Mouse (Mus musculus): ENCODE measurements around the gene S100a11.
A peak's percentile ranks its signal among the peaks of the same experiment; 100 is the strongest.
"Not testable (repeated sequence)": the region's sequence is repeated elsewhere in the genome, so short reads cannot be mapped to it uniquely, and the experiment has no call there.

The S100a11 gene

DNA sequence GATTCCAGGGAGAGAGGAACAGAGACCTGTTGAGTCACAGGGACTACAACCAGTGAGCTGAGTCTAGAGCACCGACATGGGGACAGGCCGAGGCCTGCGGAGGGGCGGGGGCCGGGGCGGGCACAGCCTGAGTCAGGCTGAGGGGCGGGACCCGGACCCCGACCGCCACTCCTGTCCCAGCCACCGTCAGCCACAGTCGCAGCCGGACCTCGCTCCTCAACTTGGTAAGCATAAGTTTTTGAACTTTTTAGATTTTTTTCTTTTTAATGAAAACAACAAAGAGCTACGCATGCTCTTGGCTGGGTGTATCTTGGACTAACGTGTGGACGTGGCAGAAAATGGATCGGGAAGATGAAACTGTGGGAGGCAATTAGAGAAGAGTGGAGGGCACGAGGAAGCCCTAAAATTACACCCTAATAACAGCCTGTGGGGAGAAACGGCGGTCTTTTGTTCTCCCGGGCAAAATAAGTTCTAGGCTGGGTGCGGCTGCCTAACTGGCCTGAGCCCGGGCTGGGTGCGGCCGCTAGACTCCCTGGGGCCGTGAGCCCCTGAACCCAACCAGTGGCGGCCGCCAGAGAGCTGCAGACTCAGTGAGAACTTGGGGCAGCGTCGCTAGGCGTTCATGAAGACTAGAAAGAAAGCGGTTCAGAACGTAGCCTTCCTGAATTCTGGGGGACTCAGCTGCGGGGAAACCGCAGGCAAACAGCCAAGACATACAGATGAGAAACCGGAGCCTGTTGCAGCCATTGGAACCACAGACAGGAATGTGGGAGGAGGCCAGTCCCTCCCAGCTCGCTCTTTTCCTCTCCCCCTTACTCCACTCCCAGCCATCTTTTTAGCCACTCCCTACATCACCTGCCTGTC lies at the start of gene S100a11:
Gene S100a11, plus strand, starts transcription at position 159 of the 864 bp plus-strand sequence.
- peak; percentile 18 to 41 for DNase-seq (ENCODE audit: low spot score in 2 of 2)

DNA sequence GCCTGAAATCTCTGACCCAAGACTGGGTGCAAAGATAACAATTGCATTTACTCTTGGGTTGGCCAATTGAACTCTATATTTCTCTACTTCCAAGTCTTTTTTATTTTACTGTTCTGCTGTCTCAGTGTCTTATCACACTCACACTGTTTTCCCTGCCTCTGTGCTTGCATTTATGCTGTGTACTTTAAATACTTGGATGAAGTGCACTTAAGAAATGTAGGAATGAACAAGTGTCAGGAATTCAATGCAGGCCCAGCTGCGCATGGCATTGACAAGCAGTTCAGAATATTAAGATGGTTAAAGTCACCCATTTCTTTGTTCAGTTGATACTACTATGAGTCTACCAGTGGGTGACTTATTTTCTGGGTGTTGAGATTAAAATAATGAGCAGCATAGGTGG lies 40.2 kb upstream of the S100a11 start:
- no peak for DNase-seq (ENCODE audit: low spot score in 2 of 2)

DNA sequence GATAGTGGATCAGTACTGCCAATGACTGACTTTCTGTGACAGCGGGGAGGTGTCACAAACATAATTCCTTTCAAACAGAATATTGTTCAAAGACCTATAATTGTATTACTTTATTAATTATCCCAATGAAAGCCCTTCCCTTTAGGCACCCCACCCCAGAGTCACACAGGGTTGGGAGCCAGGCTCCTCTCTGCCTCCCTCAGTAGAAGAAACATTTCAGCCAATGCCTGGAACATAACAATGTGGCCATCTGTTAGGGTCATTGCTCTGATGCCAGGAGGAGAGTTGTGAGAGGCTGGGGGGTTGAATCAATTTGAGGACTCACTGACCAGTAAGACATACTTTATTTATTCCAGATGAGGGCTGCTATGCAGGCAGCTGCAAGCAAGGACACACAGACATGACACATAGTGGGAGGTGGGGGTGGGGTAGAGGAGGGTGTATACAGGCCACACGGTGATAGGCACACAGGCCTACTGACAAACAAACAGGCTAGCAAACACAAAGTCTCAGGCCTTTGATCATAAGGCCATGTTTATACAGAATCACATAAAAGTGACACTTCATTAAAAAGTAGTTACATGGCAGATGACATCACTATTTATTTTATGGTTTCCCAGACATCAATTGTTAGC lies 38.2 kb upstream of the S100a11 start:
- DNase-seq (ENCODE audit: low spot score in 2 of 2), result no peak

DNA sequence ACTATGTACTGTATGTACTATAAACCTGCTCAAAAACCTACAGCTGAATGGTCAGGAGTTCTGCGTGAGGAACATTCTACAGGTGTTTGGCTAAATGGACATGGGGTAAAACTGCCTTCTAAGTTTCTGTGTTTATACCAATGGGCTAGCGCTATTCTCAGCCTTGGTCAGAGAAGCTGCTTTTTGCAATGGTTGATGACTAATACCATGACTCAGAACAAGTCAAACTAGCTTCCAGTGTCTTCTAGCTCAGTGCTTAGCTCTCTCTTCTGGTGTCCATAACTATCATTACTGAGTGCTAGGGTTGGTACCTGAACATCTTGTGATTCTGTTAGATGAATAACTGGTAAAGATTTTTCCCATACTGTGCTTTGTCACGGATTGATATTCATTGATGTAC lies 34.7 kb upstream of the S100a11 start:
- DNase-seq (ENCODE audit: low spot score in 2 of 2), result no peak

DNA sequence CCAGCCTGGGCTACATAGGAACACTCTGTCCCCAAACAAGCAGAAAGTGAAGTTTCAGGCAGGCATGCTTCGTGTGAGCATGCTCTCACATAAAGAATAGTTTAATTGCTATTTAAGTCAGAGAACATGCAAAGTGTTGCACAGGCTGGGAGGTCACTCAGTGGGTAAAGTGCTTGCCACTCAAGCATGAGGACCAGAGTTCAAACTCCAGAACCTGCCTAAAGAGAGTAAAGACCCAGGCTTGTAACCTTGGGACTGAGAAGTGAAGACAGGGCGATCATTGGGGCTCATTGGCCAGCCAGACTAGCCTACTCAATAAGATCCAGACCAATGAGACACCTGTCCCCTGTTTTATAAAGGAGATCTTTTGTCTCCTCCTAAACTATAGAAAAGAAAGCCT lies 31.7 kb upstream of the S100a11 start:
- no peak for DNase-seq (ENCODE audit: low spot score in 2 of 2)

DNA sequence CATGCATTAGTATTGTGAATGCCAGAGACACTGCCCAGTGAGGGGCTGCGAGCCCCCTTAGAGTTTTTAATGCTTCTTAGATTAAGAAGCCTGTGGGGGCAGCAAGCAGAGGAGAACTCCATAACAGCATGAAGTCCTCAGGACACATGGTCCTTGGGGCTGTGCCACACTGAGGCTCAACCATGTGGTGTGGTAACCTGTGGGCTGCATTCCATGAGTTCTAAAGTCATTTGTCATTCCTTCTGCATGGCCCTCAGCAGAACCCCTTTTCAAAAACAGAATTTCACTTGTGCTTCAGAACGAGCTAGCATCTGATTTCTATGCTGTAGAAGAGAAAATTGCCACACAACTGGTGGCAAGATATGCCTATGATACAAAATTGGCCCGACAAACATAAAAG lies 28.1 kb upstream of the S100a11 start:
- DNase-seq (ENCODE audit: low spot score in 2 of 2), result no peak

DNA sequence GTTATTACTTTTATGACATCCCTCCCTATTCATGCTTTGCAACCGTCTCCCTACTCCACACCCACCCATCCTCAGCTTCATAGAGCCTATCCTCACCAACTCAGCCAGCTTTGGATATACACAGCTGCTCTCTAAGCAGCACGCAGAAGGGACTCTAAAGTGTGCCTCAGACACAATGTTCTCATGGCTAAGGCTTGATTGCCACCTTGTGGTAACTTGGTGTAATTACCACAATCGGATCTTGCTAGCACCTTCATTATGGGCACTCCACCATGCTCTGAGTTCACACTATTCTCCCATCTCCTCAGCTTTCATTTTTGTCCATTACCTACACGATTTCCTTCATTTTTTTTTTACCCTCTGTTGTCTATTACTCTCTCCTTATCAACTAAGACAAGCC lies 26.3 kb upstream of the S100a11 start:
- DNase-seq (ENCODE audit: low spot score in 2 of 2), result peak; percentile 17 to 48

DNA sequence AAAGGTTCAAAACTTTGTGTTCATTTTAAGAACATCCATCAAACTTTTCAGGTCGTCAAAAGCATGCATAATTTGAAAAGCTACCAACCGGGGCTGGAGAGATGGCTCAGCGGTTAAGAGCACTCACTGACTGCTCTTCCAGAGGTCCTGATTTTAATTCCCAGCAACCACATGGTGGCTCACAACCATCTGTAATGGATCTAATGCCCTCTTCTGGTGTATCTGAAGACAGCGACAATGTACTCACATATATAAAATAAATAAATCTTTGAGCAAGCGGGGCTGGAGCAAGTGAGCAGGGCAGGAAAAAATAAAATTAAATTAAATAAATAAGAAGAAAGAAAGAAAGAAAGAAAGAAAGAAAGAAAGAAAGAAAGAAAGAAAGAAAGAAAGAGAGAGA lies 25.5 kb upstream of the S100a11 start:
- DNase-seq (ENCODE audit: low spot score in 2 of 2), result not testable (repeated sequence)

DNA sequence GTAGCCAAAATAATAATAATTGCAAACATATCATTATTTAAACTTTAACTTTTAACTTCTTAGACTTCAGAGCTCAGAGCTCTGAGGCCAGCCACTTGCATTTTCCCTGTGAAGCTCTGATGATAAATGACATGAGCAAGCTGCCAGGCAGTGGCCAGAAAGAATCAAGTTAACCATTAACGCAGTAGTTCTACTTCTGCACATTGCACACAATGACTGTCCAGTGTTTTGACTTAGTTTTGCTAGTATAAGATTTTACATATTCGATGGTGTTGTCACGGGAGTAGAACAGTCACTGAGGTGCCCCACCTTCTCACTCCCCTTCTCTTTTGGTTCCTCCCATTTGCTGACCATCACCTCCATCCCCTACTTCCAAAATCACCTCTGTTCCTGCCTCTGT lies 23.2 kb upstream of the S100a11 start:
- no peak for DNase-seq (ENCODE audit: low spot score in 2 of 2)

DNA sequence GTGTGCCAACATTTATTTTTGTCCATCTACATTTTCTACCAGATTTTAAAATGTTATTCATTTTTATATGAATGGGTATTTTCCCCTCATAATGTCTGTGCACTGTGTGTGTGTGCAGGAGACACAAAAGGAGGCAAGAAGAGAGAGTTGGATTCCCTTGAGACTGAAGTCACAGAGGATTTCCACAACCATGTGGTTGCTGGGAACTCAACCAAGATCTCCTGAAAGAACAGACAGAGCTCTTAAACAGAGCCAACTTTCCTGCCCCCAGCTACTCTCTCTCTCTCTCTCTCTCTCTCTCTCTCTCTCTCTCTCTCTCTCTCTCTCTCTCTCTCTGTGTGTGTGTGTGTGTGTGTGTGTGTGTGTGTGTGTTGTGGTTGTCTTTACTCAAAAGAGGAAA lies 21.2 kb upstream of the S100a11 start:
- DNase-seq (ENCODE audit: low spot score in 2 of 2), result no peak

DNA sequence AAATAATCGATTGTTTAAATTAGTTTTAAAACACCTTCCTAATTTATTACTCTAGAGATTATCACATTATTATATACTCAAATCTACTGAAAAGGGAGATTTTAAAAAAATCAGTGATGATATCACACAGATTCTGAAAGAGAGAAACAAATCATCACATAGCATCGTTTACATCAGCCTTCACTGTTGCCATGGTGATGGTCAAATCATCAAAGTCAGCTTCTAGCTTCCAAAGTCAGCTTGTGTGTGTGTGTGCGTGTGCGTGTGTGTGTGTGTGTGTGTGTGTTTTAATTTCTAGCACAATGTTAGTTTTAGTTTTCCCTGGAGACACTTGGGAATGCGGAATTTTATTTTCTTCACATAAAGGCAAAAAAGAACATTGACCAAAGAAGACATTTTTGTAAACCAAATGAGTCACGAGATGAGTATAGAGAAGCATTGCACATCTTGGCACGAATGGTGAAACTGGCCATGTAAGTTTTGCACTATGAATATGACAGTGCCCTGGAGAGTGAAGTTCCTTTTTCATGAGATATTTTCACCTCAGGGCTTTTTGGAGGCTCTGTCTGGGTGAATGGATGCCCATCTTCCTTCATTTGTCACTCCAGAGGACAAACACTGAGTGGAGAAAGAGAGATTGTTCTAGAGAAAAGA lies 15.6 kb upstream of the S100a11 start:
- DNase-seq (ENCODE audit: low spot score in 2 of 2), result no peak

DNA sequence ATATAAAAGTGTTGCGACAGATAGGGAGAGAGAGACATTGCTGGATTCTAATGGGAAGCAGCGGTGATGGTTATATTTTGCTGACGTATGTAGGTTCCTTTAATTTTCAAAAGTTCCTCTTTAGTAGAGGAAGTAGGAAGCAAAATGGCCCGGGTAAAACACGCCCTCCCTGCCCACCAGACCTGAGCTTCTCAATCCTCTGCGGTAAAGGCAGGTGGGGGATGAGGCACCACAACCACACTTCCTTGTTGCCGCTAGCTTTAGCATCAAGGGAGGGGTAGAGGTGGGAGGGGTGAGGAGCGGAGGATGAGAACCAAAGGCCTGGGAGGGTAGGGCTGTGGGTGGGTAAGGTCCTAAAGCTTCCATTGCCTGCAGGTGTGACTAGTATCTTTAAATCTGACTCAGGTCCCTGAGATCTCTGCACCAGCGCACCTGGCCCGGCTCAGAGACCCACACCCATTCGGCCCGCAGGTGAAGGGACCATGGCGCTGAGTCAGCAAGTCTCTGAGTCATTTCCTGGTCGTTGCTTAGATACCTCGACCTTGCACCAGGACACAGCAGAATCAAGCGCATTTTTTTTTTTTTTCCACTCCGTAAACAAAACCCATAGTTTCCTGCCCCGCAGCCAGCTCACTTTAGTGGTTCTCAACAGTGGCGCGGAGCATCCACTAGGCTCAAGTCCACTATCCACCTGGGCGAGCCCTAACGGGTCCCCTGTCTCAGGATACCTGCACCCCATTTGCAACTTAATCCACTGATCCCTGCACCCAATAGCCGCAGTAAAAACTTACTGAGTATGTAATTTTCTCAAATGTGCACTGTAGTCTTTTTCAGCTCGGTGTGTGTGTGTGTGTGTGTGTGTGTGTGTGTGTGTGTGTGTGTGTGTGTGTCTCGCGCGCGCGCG lies 14.1 kb upstream of the S100a11 start:
- DNase-seq (ENCODE audit: low spot score in 2 of 2), result peak; percentile 83 to 90

DNA sequence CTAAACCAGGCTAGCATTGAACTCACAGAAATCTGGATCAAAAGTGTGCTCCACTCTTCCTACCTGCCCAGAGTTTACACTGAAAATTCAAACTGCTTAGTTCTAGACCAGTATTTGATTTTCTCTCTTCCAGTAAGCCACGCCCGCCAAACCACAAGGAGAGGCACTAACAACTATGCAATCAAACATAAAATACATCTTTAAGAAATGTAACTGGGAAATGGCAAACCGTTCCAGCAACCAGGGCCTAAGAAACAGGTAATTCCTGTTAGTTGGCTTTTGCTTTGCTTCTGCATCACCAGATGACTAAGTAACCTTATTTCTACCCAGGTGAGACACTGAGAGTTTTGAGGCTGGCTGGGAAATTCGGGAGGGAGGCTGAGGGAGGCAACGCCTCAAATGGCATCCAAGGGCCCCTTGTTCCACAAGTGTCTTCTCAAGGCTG lies 13.4 kb upstream of the S100a11 start:
- peak; percentile 12 to 28 for DNase-seq (ENCODE audit: low spot score in 2 of 2)

DNA sequence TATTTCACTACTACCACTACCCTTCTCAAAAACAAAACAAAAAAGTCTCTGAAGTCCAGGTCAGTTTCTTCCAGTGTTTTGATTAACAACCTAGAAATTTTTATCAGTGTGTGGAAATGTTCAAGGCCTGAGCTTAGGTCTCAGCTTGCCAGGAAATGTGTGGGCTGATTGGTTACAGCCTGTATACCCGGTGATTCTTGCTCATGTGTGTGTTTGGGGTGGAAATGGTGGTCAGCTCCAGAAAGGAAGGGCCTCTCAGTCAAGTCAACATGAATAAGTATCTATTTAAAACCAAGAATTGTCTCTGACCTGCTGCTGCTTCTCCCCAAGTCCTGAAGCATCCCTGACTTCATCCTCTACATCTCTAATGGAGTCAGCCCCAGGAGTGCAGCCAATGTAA lies 11.0 kb upstream of the S100a11 start:
- no peak for DNase-seq (ENCODE audit: low spot score in 2 of 2)

DNA sequence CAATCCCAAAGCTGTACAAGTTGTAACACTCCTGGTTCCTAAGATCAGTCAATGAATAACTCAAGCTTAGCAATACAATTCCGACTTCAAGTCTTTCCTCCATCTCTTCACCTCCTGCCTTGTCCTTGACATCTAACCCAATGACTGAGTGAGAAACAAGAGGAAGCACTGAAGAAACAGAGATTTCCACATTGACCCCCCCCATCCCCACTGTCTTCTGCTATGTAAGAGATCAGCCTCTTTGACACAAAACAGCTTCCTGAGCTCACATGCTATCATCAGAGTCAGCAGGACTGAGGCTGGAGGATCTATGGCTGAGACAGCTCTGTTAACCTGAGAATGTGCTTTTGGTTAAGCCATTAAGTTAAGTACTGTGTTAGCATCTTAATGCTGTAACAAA lies 9.3 kb upstream of the S100a11 start:
- DNase-seq (ENCODE audit: low spot score in 2 of 2), result no peak

DNA sequence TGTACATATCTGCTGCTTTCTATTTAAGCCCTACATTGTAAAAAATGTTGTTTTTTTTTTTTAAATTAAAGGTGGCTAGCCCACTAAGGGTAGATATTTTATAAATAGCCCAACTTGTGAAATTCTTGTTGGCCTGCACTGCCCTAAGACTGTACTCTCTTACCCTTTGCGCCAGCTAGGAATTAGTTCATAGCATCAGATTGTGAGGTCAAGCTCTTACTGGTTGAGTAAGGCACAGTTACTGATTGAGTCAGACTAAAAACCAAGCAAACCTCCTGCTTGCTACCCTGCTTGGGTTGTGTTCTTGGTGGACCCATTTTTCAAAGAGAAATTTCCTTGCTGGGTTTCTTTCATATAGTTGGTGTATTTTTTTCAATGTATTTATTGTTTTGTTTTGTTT lies 8.5 kb upstream of the S100a11 start:
- no peak for DNase-seq (ENCODE audit: low spot score in 2 of 2)

DNA sequence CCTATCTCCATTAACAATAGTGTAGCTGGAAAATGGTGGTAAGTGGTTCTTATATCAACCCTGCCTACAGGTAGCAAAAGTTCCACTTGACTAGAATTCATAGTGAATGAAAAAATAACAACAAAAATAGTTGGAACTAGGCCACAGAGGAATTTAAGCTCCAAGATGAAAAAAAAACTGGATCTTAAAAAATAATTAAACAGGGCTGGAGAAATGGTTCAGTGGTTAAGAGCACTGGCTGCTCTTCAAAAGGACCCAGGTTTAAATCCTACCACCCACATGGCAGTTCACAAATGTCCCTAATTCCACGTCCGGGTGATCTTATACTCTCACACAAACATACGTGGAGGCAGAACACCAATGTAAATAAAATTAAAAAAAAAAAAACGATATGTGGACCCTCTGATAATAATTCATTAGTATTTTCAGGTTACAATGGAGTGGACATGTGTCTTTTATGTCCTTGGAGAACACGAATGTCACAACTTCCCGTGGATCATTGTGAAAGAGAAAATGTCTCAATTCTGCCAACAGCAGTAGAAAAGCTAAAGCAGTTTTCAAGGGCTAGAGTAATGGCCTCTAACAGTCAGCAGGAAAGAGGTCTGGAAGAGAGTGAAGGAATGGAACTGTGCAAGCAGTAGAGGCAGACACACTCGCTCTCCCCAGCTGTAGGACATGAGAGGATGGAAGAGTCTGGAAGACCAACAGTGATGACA lies 7.7 kb upstream of the S100a11 start:
- DNase-seq (ENCODE audit: low spot score in 2 of 2), result no peak

DNA sequence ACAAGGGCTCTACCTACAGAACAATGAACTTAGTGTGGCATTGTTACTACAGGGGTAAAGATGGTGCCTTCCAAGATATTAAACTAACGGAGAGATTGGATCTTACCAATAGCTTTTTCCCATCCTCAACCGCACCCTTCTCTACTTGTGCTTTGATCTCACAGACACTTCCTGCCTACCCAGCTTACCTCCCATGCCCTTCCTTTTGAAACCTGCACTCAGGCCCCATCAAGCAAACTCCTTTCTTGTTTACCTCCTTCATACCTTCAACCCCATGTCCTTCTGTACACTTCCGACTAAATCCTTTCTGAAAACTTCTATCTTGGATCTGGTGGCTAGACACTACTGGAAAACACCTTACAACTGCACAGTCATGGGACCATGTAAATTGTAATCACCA lies 5.7 kb upstream of the S100a11 start:
- no peak for DNase-seq (ENCODE audit: low spot score in 2 of 2)

DNA sequence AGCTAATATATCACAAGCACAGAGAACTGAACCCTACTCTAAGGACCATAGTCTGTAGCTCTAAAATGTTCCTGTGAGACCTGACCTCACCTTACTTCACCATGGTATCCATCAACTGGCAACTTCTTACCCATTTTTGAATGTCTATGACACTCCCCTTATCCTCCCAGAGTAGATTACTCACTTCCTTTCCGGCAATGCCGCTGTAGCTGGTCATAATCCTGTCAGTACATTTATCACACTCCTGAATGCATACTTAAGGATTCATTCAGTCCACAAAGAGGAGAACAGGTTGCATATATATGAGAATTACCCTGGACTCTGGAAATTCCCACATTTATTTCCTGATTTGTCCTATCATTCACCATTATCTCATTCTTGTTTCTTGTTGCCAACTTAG lies 2.9 kb upstream of the S100a11 start:
- no peak for DNase-seq (ENCODE audit: low spot score in 2 of 2)

DNA sequence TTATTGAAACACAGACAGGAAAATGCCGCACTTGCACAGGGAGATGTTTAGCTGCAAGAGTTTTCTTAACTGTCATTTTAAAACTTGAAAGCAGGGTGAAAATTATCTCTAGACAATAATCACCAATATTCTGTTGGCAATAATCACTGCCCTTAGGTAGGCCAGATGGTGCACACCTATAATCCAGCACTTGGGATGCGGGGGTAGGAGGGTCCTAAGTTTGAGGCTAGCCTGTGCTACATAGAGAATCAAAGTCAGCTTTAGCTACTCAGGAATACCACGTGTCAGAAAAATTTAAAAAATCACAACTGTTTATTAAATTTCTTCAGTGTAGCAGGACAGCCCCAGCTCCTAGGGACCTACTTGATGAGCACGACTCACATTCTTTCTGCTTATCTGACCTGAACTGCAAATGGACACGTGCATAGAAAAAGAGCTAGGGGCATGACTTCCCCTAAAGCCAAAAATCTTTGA lies 395 bp upstream of the S100a11 start:
- DNase-seq (ENCODE audit: low spot score in 2 of 2), result no peak

DNA sequence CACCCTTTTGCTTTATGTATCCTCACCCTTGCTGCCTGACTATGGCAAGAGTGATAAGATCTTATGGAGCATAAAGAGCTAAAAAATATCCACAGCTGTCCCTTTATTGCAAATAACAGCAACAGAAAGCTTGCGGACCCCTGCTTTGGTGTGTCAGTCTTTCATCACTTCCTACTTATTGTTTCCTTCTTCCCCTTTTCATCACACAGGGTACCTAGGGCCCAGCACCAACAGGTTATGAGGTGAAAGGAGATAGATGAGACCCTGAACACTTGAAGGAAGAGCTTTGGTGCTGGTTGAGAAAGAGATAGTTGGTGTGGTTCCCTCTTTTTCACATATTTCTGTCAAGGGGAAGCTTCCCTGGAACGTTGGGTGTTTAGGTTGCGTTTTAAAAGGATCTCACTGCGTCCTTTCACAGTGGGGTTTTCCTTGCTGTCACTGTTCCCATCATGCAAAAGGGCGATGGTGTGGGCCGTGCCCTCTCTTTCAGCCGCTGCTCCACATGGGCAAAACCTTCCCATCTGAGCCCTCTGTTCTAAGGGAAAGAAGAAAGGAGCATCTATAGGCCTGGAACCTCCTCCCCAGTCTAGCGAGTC lies 1.3 kb downstream of the S100a11 start:
- no peak for DNase-seq (ENCODE audit: low spot score in 2 of 2)
